Mouse (Mus musculus) hematopoietic stem cell, adult 5-6 weeks (primary cell): Measurements from ENCODE around the gene Kcnk2. TPM values are rescaled to one million over a fixed set of nuclear protein-coding genes. Genes with fewer than 3 reads are reported as not detected.
"Not testable (repeated sequence)": the region's sequence is repeated elsewhere in the genome, so short reads cannot be mapped to it uniquely, and the experiment has no call there.

Experiments used
- ATAC-seq, 2 experiments: fragments of 125-278 bp in 1 of 2; replicated peaks in 1 of 2; 2 replicates each; pipeline ENCODE4 v1.8.0; 2016 to 2017; ENCODE audit warnings: inconsistent platforms in 2 of 2, mild to moderate bottlenecking in 2 of 2, moderate number of reproducible peaks in 2 of 2, low read depth in 1 of 2, moderate TSS enrichment in 1 of 2; ENCODE audit not compliant: low FRiP score in 2 of 2, poor library complexity in 2 of 2, severe bottlenecking in 2 of 2, insufficient read depth in 1 of 2, low TSS enrichment in 1 of 2
- total RNA-seq: library from RNA; stranded (forward); fragments of 172-1452, 232-1000 nt; gene quantifications from 2 replicates; pipeline ENCODE4 v1.2.3, GENCODE M21; 2017

Kcnk2 gene
- total RNA-seq, 1 experiment from 2014 or later, result not detected

DNA sequence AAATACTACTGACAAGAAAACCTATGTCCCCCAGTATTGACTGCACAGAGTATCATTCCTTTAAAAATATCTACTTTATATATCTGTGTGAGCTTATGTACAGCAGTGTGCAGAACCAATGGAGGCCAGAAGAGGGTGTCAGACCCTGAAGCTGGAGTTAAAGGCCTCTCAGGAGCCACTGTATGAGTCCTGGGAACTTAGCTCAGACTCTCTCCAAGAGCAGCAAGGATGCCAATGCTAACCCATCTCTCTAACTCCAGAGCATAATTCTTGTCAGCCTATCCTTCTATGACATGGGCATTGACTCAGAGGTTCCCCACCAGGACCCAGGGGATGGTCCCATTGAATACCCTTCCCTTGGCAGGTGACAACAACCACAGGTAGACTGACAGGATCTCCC lies 148.4 kb downstream of the Kcnk2 start:
- ATAC-seq, result no peak

DNA sequence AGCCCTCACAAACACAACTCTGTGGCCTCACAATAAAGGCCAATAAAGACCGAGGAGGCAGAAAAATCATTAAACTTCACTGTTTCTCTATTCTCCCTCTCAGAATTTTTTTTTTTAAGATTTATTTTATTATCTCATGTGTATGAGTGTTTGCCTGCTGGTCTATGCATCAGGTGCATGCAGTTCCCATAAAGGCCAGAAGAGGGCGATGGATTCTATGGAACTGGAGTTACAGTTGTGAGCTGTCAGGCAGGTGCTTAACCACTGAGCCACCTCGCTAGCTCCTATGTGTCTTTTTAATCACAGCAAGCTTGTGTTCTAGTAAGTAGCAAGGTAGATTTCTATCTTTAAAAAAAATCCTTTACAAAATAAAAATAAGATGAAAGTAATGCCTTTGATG lies 148.9 kb downstream of the Kcnk2 start:
- ATAC-seq, result no peak

DNA sequence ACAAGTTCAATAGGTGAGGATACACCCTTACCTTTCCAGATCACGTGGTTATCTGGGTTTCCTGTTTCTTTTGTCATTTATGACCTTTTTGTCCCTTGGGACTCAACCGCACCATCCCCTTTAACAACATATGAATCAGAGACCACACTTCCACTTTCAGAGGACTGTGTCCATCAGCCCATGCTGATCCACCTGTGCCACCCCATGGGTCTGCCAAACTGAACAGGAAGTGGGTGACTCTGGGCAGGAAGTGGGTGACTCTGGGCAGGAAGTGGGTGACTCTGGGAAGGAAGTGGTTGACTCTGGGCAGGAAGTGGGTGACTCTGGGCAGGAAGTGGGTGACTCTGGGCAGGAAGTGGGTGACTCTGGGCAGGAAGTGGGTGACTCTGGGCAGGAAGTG lies 158.9 kb downstream of the Kcnk2 start:
- ATAC-seq, result not testable (repeated sequence)

DNA sequence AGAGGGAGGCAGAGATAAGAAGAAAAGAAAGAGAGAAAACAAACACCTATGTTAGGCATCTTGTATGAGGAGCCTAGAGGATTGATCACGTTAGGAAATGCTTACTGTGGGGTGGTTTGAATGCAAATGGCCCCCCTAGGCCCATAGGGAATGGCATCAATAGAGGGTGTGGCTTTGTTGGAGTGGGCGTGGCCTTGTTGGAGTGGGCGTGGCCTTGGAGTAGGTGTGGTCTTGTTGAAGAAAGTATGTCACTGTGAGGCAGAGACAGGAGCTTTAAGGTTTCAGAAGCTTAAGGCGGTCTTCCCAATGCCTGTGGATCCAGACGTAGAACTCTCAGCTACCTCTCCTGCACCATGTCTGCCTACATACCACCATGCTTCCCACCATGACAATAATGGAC lies 166.8 kb downstream of the Kcnk2 start:
- ATAC-seq, result no peak

DNA sequence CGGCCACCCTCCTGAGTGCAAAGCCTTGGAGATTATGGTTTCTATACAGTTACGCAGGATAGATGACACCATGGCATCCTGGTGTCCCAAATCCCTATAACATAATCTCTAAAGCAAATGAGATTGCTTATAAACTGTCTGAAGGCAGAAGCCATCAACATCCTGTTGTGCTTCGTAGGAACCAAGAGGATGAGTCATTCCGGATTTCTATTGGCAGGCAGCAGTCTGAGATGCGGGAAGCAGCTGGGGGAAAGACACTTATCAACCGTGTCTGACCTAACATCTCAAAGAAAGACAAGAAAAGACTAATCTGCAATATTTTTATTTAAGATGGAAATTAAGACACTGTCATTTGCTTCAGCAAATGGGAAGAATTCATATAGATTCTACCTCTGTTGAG lies 169.2 kb downstream of the Kcnk2 start:
- no peak for ATAC-seq

DNA sequence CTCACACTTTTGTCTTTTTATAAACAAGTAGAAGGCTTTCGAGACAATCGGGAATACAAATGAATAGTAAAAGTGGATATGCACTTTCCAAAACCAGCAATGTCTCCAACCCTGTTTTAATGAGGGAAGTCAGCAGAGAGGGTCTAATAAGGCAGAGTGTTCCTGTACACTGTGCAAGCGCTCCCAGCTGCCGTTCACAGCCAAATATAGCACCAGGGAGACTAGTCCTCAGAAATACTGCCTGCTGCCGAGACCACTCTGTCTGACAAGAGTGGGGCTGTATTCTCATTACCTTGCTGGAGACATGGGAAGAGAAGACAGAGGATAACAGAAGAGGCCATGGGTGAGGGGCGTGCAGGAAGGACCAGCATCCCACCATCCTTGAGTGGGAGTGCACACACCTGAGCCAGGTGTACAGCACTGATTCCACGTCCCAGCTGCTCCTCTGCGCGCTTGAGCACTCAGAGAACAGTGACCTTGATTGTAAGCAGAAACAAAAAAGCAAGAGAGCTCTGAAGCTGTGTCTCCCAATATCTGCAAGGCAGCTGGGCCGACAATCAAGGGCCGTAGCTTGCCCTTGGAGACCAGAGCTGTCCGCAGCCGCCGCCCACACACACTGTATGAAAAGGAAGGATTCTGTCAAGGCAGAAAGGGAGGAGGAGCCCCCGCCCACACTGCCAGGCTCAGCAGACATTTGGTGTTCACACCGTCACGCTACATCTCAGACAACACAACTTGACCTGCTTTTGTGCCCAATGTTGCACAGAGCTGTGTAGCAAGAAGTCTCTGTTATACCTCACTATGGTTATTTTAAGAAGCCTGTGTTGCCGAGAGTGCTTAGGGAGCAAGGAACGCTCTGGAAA lies 173.6 kb downstream of the Kcnk2 start:
- no peak for ATAC-seq

DNA sequence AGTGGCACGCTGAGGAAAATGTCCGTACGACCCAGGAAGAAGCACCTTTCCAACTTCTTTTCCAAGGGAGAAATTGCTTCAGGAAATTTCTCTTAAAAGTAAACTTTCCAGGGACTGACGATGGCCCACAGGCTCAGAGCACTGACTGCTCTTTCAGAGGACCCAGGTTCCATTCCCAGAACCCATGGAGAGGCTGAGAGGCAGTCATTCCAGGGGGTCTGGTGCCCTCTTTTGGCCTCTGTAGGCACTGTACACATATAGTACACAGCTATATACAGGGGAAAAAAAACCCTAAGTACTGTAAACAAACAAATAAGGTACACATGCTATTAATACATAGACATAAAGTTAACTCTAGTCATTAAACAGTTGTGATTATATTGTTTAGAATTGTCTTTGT lies 174.6 kb downstream of the Kcnk2 start:
- no peak for ATAC-seq

DNA sequence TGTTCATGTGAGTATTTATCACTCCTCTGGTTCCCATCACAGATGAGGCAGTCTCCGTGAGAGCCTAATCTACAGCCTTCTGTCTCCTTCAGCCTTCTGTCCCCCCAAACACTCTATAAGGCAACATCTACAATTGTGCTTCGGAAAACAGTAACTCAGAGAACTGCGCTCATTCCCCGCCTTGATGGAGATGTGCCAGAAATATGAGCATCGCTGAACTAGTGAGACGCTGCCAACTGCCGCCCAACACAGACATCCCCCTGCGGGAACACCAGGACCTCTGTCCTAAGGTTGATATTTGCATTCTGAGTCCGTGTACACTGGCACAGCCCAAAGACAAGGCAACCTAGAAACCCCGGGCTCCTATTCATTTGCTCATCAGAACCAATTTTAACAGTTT lies 183.0 kb downstream of the Kcnk2 start:
- ATAC-seq, result no peak

DNA sequence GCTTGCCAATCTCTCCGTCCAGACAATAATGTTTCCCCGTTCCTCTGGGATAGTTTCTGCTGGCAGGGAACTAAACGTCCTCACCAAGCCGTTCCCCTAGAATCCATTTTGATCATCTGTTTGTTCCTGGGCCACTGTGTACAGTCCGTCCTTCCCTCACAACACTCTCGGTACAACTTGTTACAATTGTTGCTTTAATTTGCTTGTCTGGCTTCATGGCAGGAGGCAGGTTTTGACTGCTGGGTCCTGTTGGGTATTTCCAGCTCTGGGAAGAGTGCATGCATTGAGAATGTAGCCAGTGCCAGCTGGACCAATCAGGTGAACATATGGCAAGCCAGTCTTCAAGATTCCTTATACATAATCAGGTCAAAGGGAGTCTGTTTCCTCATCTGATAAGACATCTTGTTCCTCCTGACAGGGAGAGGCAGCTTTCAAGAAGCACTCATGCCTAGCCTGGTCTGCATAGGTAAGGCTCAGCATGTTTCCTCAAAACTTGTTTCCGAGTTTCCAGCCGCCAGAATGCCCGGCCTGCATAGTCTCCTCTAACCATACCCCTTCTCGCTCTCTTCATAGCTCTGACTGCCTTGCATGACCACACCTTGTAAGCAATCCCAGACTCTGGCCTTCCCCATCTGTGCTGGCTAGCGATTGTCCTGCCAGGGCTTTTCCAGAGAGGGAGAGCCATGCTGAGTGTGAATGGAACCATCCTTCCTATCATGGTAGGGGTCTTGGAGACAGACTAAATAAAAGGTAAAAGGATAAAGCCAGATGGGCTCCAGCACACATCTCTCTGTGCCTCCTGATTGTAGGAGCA lies 184.1 kb downstream of the Kcnk2 start:
- ATAC-seq, result no peak

DNA sequence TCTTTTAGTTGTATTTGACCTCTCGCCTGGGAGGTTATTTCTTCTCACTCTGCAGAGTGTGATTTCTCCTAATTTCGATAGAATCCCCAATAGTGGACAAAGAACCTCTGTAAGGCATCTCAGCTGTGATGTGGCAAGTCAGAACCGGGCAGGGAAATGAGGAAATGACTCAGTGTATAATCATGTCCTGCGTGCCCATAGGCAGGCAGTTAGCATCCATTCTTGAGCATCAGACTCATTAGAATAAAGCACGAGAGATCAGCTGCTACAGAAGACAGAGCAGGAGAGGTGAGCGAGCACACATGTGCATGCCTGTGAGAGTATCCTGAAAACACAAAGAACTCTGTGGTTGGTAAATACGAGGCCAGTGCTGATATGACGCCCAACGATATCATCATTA lies 186.9 kb downstream of the Kcnk2 start:
- ATAC-seq, result no peak

DNA sequence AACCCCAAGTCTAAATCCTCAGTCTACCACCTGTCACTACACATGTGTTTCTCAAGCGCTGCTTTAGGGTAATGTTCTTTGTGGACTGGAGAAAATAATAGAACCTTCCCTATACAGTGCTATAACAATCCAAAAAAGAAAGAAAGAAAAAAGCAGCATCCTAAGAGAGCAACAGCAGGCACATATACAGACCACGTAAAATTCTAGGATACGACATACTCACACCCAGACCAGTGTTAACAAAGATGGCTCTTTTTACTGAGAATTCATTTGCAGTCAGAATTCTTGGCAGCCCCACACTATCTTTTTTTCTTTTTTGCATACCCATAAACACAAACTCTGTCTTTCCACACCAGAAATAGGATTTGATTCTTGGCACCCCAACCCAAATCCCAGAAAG lies 187.6 kb downstream of the Kcnk2 start:
- no peak for ATAC-seq

DNA sequence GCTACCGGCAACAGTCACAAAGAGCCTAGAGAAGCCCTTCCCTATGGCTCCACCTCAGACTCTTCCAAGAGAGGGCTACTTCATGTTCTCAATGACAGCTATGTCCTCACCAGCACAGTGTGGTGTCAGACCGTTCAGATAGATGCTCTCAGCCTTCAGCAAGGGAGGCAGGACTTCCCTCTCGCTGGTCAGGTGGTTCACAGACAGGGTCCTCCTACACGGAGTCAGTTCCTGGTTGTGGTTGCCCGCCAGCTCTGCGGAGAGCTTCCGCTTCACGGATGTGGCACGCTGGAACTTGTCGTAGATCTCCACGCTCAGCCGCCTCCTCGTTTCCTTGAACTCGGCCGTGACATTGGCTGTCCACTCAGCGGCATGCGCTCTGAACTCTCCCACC lies 192.4 kb downstream of the Kcnk2 start:
- no peak for ATAC-seq

DNA sequence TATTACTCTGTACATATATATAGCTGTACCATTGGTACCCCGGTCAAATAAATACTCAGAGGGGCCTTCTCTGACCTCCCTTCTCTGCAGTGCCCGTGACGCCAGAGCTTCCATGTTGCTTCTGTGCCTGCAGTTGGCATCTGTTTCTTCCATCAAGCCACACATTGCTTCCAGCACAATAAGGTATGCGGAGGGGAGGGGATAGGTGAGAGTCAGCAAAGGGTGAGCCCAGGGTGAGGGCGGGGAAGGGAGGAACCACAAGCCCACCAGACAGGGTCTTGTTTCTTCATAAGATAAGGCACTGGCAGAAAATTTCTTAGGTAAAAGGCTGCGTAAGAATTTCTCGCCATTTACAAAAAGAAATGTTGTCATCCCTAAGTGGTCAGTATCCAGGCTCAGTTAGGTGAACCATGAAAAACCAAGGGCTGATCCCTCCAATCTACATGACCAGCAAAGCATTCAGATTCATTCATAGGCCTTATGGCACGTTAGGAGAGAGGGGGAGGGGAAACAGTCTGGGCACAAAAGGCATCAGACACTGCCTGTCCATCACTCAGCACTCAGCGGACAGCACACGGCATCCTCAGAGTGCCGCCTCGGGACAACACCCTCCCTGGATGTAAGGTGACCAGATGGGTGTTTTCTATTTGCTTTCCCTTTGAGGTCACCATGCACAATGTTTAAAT lies 192.9 kb downstream of the Kcnk2 start:
- ATAC-seq, result no peak

DNA sequence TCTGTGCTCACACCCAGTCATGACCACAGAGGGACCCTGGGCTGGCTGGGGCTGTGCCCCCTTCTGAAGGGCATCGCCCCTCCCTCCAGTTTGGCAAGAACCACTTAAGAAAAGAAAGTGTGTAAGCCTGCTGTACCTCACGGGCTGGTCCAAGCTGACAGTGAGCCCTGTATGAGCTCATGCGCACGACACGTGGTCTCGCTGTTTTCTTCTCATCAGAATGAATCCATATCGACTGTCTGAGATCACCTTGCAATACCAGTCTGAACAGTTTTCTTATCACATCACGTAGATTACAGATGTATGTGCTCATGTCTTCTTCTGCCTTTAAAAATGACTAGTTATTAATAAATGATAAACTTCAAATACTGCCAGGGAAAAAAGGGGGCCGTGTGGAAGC lies 193.5 kb downstream of the Kcnk2 start:
- ATAC-seq, result no peak

DNA sequence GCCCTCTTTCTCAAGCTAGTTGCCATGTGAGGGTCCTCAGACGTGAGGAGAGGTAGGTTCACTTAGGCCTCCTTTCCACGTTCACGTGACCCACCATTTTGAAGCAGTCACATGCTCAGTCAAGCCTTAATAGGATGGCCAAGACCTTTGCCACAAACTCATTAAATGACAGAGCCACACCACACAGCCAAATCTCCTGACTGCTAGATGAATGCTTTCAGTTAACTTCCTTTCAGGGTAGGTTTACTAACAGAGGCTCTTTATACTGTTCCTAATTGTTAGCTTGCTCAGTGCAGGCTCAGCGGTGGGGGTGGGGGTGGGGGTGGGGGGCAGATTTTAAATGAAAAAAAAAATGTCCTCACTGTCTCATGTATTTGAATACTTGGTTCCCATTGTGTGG lies 206.3 kb downstream of the Kcnk2 start:
- ATAC-seq, result no peak

DNA sequence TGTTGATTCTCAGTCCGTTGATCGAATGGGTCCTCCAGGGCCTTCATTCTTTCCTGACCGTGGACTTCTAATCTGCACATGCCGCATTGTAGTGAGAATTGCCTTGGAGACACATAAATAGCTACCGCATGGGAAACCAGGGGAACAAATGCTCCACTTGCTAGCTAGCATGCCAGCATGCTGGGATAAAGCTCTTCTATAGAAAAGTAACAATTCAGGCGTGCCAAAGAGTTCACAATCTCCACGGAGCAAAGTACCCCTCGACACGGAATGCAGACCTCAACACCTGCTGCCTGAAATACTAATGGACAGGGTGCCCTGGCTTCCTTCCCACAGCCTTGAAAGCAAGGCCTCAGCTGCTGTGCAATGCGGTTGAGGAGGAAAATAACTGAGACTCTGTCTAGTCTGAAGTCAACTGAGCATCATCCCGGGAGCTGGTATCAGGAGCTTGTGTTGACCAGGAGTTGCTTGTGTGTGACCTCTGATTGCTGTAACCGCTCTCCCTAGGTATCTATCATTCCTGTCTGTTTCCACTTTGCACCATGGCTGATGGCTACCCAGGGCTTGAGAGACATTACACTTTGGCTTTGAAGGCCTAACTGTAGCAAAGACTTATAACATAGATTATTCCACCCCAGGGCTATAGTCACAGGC lies 214.2 kb downstream of the Kcnk2 start:
- ATAC-seq, result no peak

DNA sequence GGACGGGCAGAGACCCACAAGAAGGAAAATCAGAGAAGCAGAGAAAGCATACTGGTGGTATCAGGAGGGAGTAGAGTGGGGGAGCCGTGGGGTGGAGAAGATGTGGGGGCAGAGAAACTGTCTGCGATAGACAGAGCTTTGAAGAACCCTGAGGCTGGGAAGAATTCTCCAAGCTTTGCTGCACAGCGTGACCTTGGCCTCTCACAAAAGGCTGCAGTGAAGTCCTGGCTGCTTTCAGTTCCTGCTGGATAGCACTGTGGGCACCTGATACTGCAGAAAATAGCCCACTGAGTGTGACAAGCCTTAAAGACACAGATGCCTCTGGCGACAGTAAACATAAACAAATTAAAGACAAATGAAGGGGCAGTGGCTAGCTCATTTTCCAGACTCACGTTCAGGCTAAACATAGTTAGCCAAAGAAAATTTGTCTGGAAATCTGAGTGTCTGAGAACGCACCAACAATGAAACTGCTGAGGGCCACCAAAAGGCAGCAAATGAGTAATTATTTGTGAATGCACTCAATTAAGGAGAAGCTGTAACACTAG lies 216.8 kb downstream of the Kcnk2 start:
- no peak for ATAC-seq
